Mouse (Mus musculus) midbrain, postnatal 0 days (tissue): ENCODE measurements around the gene Abcf2. TPM values are rescaled to one million over a fixed set of nuclear protein-coding genes. Genes with fewer than 3 reads are reported as not detected.
A peak's percentile ranks its signal among the peaks of the same experiment; 100 is the strongest.

Experiments
- ATAC-seq: fragments of 200-750 bp; cut with Nextera tagmentation; 2 replicates; pipeline ENCODE4 v1.8.0; 2017; ENCODE audit warnings: moderate number of reproducible peaks, mild to moderate bottlenecking, moderate TSS enrichment, moderate library complexity; ENCODE audit not compliant: low FRiP score
- DNase-seq: peaks from one replicate; pipeline ENCODE4 v3.0.0-alpha.2; 2015; ENCODE audit warnings: low spot score
- H3K27ac ChIP-seq: fragments of 300-500 bp; sonication (generic); 2 replicates; pipeline ENCODE4 v1.5.1; 2014; ENCODE audit warnings: low read depth, mild to moderate bottlenecking, low read length, mixed read lengths
- H3K27me3 ChIP-seq: fragments of 300-500 bp; sonication (generic); 2 replicates; pipeline ENCODE4 v1.6.1; 2014; ENCODE audit warnings: low read length, control low read depth, mixed read lengths; ENCODE audit not compliant: insufficient read depth
- H3K36me3 ChIP-seq: fragments of 300-500 bp; sonication (generic); 2 replicates; pipeline ENCODE4 v1.6.1; 2014; ENCODE audit warnings: low read length, control low read depth, mixed read lengths; ENCODE audit not compliant: insufficient read depth
- H3K4me1 ChIP-seq: fragments of 300-500 bp; sonication (generic); 2 replicates; pipeline ENCODE4 v1.6.1; 2014; ENCODE audit warnings: mild to moderate bottlenecking, control low read depth, antibody characterized with exemption, low read length, mixed read lengths; ENCODE audit not compliant: insufficient read depth
- H3K4me2 ChIP-seq: fragments of 300-500 bp; sonication (generic); 2 replicates; pipeline ENCODE4 v1.6.1; 2014; ENCODE audit warnings: low read depth, mild to moderate bottlenecking, low read length, mixed read lengths; ENCODE audit not compliant: poor library complexity, severe bottlenecking
- H3K4me3 ChIP-seq: fragments of 300-500 bp; sonication (generic); 2 replicates; pipeline ENCODE4 v1.5.1; 2014; ENCODE audit warnings: low read depth, mild to moderate bottlenecking, low read length, moderate library complexity
- H3K9ac ChIP-seq: fragments of 300-500 bp; sonication (generic); replicated peaks from 2 replicates; pipeline ENCODE4 v1.6.1; 2014; ENCODE audit warnings: mild to moderate bottlenecking, low read length, moderate library complexity, mixed read lengths; ENCODE audit not compliant: poor library complexity, severe bottlenecking
- H3K9me3 ChIP-seq: fragments of 300-500 bp; sonication (generic); 2 replicates; pipeline ENCODE4 v1.6.1; 2016; ENCODE audit warnings: low read length, control low read depth
- CTCF ChIP-seq: IDR thresholded peaks from 2 replicates; pipeline ENCODE4 v1.5.1; 2016; ENCODE audit warnings: antibody characterized with exemption, mild to moderate bottlenecking
- WGBS: fragments of 180-500 bp; shearing (Covaris S2); extraction: QIAGEN DNeasy Blood & Tissue Kit; methylation state at CpG from one replicate; pipeline ENCODE4 v1.1.7; 2014; 5-methylcytosine and 5-hydroxymethylcytosine counted together
- polyA plus RNA-seq: library from polyadenylated mRNA; unstranded; fragments of >200 nt; fragmentation: Nextera tagmentation; extraction: Ambion mirVana; gene quantifications from 2 replicates; pipeline ENCODE4 v1.2.1, GENCODE M21; 2015
- total RNA-seq: library from RNA; depleted of rRNA; stranded (reverse); fragments of >200 nt; gene quantifications from 2 replicates; pipeline ENCODE4 v1.2.3, GENCODE M21; 2014

Abcf2 gene
- total and polyA plus RNA-seq, 2 experiments from 2014 or later, result 55.9 to 58.2 TPM

GRCm38 (mm10) chr5:24591796-24592470, 14.7 kb upstream of the Abcf2 start:
- Histone ChIP-seq H3K4me2 (no peak overlapping the region), H3K9ac (no peak overlapping the region), H3K4me1 (peaks cover 27% of the 10 kb centered on the region), H3K27ac (no peak overlapping the region), H3K27me3 (no peaks in the 10 kb centered on the region), H3K9me3 (no peaks in the 10 kb centered on the region), H3K36me3 (peaks cover 49% of the 10 kb centered on the region), H3K4me3 (no peak overlapping the region)
- no peak for TF ChIP-seq CTCF
- 66% methylated on average over 24 of the region's 24 CpGs for WGBS
- no peak for ATAC-seq
- no peak for DNase-seq

- H3K27ac ChIP-seq, result no peak overlapping the region
- TF ChIP-seq CTCF, result no peak
- H3K9ac ChIP-seq, result no peak overlapping the region
- DNase-seq, result no peak
- H3K9me3 ChIP-seq, result no peaks in the 10 kb centered on the region
- no peak overlapping the region for H3K4me2 ChIP-seq
- 36% methylated on average over 23 of the region's 23 CpGs for WGBS
- H3K27me3 ChIP-seq, result no peaks in the 10 kb centered on the region
- H3K4me3 ChIP-seq, result no peak overlapping the region
- no peak for ATAC-seq
- peaks cover 21% of the 10 kb centered on the region for H3K4me1 ChIP-seq
- peaks cover 49% of the 10 kb centered on the region for H3K36me3 ChIP-seq
Measured at GRCm38 (mm10) chr5:24591268-24591721, 14.0 kb upstream of the Abcf2 start.

DNA sequence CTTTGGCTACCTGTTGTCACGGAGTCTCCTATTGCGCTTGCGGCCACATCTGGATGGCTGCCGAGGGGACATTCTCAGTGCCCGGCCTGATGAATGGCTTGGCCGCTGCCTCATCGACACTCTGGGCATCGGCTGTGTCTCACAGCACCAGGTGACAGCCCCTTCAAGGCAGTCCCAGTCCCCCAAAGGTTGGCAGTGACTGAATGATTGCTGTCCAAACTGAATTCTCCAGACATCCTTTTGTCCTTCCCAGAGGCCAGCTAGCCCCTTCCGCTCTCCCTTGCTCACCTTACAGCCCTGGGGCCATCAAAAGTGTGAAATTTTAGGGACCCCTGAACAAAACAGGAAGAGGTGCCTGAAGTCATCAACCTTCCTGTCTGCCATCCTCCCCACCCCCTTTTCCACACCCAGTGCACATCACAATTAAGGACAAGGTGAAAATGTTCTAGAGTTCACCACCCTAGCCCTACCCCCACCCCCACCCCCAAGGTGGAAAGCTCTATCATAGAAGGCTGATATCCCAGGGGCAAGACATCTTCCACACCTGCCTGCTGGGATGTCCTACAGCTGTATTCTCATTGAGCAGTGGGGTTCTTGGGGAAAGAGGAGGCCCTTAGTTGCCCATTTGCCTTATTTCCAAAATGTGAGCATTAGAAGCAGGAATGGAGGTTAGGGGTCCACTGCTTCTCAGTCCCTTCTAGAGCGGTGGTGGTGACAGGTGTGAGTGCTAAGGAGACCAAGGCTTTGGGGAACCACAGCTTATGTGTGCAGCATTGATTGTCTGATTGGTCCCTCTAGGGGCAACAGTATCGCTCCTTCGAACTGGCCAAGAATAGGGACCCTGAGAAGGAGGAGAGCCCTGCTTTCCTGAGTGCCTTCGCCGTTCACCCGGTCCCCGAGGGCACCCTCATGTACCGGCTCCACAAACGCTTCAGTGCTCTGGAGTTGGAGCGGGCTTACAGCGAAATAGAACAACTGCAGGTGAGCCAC, 12.5 kb upstream of the Abcf2 start:
- DNase-seq (no peak), ATAC-seq (no peak)
- TF ChIP-seq CTCF, result no peak
- no peak overlapping the region for H3K27ac ChIP-seq
- peaks cover 39% of the 10 kb centered on the region for H3K36me3 ChIP-seq
- no peak overlapping the region for H3K4me2 ChIP-seq
- peaks cover 11% of the 10 kb centered on the region for H3K4me1 ChIP-seq
- no peak overlapping the region for H3K4me3 ChIP-seq
- H3K9ac ChIP-seq, result no peak overlapping the region
- WGBS, result 87% methylated on average over 20 of the region's 20 CpGs
- H3K9me3 ChIP-seq, result no peaks in the 10 kb centered on the region
- no peaks in the 10 kb centered on the region for H3K27me3 ChIP-seq

DNA sequence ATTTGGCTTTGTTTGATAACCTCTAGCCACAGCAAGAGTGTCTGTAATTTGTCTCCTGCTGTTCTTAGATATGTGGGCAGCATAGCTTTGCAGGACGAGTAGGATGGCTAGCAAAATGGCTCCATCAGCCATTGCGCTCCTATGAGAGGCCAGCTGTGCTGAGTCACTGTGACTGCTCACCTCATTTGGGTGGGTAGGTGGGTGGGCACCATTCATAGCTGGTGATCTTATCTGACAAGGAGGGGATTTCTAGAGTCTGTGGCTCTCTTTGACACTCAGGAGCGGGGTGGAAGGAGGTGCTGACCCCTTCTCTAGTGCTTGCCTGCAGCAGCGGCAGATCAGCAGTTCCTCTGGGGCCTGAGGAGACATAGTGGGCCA, 9.9 kb upstream of the Abcf2 start:
- DNase-seq, result peak; percentile 42
- 29% methylated on average over 4 of the region's 4 CpGs for WGBS
- peaks cover 17% of the 10 kb centered on the region for H3K36me3 ChIP-seq
- peaks cover 11% of the 10 kb centered on the region for H3K4me1 ChIP-seq
- no peaks in the 10 kb centered on the region for H3K27me3 ChIP-seq
- TF ChIP-seq CTCF, result no peak
- no peaks in the 10 kb centered on the region for H3K9me3 ChIP-seq
- H3K27ac ChIP-seq, result peak overlapping the region; percentile 81
- ATAC-seq, result peak; percentile 39; the same call in 1 of the 2 replicates
- peak overlapping the region; percentile 92 for H3K9ac ChIP-seq
- peak overlapping the region; percentile 84 for H3K4me2 ChIP-seq
- H3K4me3 ChIP-seq, result peak overlapping the region; percentile 78

- peaks cover 12% of the 10 kb centered on the region for H3K36me3 ChIP-seq
- ATAC-seq (peak; percentile 88), DNase-seq (peak; percentile 93)
- peak within 1 kb of the TSS; percentile 92 for H3K9ac ChIP-seq
- peak; percentile 25 for TF ChIP-seq CTCF
- peak within 1 kb of the TSS; percentile 84 for H3K4me2 ChIP-seq
- peaks cover 11% of the 10 kb centered on the region for H3K4me1 ChIP-seq
- H3K4me3 ChIP-seq, result peak within 1 kb of the TSS; percentile 78
- under 1% methylated on average over 42 of the region's 43 CpGs for WGBS
- H3K27me3 ChIP-seq, result no peaks in the 10 kb centered on the region
- peak within 1 kb of the TSS; percentile 81 for H3K27ac ChIP-seq
- H3K9me3 ChIP-seq, result no peaks in the 10 kb centered on the region
Measured at GRCm38 (mm10) chr5:24586547-24587199, 9.4 kb upstream of the Abcf2 start, which contains the start of gene Chpf2. Gene Chpf2, plus strand, starts transcription at chr5:24586741.
